Mouse (Mus musculus): ENCODE measurements around the gene Arhgap31.

GRCm38 (mm10) chr16:38625811-38626369, 87.2 kb downstream of the Arhgap31 start:
- no peak for TF ChIP-seq CTCF (IDR thresholded peaks at IDR 0.05; ENCODE audit: insufficient read depth, low read depth, low read length)
- no peak for TF ChIP-seq POLR2A (IDR thresholded peaks at IDR 0.05; ENCODE audit: insufficient read depth, low read depth, low read length)

All from olfactory bulb, adult 2 months (tissue).